Mouse (Mus musculus) embryonic fibroblast, embryonic 13.5 days (primary cell): ENCODE measurements around the gene Abi2.

ENCODE experiments used
- CTCF ChIP-seq: IDR thresholded peaks from 2 replicates; pipeline ENCODE4 v1.5.1; 2011; ENCODE audit warnings: mild to moderate bottlenecking, control low read depth, low read length, moderate library complexity, borderline replicate concordance; ENCODE audit not compliant: insufficient read depth
- POLR2A ChIP-seq: IDR thresholded peaks from 2 replicates; pipeline ENCODE4 v1.6.1; 2011; ENCODE audit warnings: low read depth, mild to moderate bottlenecking, control low read depth, low read length, moderate library complexity

DNA sequence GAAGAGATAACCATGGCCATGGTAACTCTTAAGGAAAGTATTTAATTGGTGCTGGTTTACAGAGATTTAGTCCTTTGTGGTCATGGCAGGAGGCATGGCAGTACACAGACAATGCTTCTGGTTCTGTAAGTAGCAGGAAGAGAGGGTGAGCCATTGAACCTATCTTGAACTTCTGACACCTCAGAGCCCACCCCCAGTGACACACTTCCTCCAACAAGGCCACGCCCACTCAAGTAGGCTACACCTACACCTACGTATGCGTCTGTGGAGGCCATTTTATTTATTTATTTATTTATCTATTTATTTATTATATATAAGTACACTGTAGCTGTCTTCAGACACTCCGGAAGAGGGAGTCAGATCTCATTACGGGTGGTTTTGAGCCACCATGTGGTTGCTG lies 22.1 kb downstream of the Abi2 start:
- no peak for TF ChIP-seq CTCF
- no peak for TF ChIP-seq POLR2A
